Mouse (Mus musculus) liver, embryonic 16.5 days (tissue): Measurements from ENCODE around the gene Inka1. TPM values are rescaled to one million over a fixed set of nuclear protein-coding genes. Genes with fewer than 3 reads are reported as not detected.

Source experiments
- ATAC-seq: fragments of 200-750 bp; cut with Nextera tagmentation; 2 replicates; pipeline ENCODE4 v1.8.0; 2017; ENCODE audit warnings: low read depth, mild to moderate bottlenecking, moderate number of reproducible peaks, moderate library complexity
- H3K27ac ChIP-seq: fragments of 300-500 bp; sonication (generic); 2 replicates; pipeline ENCODE4 v1.5.1; 2014; ENCODE audit warnings: mild to moderate bottlenecking, low read length
- H3K27me3 ChIP-seq: fragments of 300-500 bp; sonication (generic); 2 replicates; pipeline ENCODE4 v1.6.1; 2014; ENCODE audit warnings: low read depth, low read length, mixed read lengths; ENCODE audit not compliant: control insufficient read depth, insufficient read depth
- H3K36me3 ChIP-seq: fragments of 300-500 bp; sonication (generic); 2 replicates; pipeline ENCODE4 v1.6.1; 2014; ENCODE audit warnings: mild to moderate bottlenecking; ENCODE audit not compliant: control insufficient read depth, insufficient read depth
- H3K4me1 ChIP-seq: fragments of 300-500 bp; sonication (generic); 2 replicates; pipeline ENCODE4 v1.6.1; 2014; ENCODE audit warnings: low read depth, low read length, mixed read lengths; ENCODE audit not compliant: control insufficient read depth
- H3K4me2 ChIP-seq: fragments of 300-500 bp; sonication (generic); 2 replicates; pipeline ENCODE4 v1.6.1; 2014; ENCODE audit warnings: low read depth, low read length, mixed read lengths
- H3K4me3 ChIP-seq: fragments of 300-500 bp; sonication (generic); 2 replicates; pipeline ENCODE4 v1.5.1; 2014; ENCODE audit warnings: low read depth, mild to moderate bottlenecking, low read length
- H3K9ac ChIP-seq: fragments of 300-500 bp; sonication (generic); 2 replicates; pipeline ENCODE4 v1.6.1; 2014; ENCODE audit warnings: low read depth, low read length
- H3K9me3 ChIP-seq: fragments of 300-500 bp; sonication (generic); replicated peaks from 2 replicates; pipeline ENCODE4 v1.6.1; 2016; ENCODE audit warnings: low read length; ENCODE audit not compliant: control insufficient read depth
- WGBS: fragments of 180-500 bp; shearing (Covaris S2); extraction: QIAGEN DNeasy Blood & Tissue Kit; methylation state at CpG from one replicate; pipeline ENCODE4 v1.1.7; 2014; ENCODE audit not compliant: insufficient replicate concordance; 5-methylcytosine and 5-hydroxymethylcytosine counted together
- polyA plus RNA-seq: library from polyadenylated mRNA; unstranded; fragments of >200 nt; fragmentation: Nextera tagmentation; extraction: Ambion mirVana; gene quantifications from 2 replicates; pipeline ENCODE4 v1.2.1, GENCODE M21; 2015

Gene Inka1
- polyA plus RNA-seq, 1 experiment from 2014 or later = 46.1 TPM

DNA sequence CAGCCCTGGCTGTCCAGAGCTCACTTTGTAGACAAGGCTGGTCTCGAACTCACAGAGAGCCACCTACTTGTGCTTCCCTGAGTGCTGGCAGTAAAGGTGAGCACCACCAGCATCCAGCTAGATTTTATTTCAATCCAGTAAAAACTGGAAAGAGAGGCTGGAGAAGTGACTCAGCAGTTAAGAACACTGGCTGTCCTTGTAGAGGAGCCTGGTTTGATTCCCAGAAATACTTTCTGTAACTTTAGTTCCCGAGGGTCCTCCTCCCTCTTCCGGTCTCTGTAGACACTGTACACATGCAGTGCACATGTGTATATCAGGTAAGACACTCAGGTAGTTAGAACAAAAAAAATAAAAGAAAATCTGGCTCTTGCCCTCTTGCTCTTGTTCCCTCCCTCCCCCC lies 2.3 kb upstream of the Inka1 start:
- no peaks in the 10 kb centered on the region for H3K9me3 ChIP-seq
- no peak for ATAC-seq
- H3K27me3 ChIP-seq = no peaks in the 10 kb centered on the region
- H3K4me1 ChIP-seq = peaks cover 30% of the 10 kb centered on the region
- WGBS = 61% methylated on average over 3 of the region's 3 CpGs
- no peak overlapping the region for H3K4me3 ChIP-seq
- H3K27ac ChIP-seq = no peak overlapping the region
- H3K4me2 ChIP-seq = no peak overlapping the region
- H3K36me3 ChIP-seq = peaks cover 13% of the 10 kb centered on the region
- no peak overlapping the region for H3K9ac ChIP-seq

DNA sequence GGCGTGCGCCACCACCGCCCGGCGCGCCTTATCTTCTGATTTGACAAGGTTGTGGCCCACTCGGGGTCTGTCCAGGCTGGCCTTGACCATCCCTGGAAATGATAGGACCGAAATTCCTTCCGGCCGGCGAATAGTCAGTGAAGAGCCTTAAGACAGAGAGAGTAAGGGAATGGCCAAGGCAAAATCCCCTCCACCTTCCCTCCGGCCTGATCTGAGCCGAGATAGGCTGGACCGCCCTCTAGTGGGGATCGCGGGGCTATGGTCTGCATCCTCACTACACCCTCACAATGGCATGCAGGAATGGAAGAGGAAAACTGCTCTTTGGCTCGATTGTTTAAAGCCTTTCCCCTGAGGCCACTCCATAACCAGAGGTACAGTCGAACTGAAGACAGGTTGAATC lies 697 bp upstream of the Inka1 start:
- peak; percentile 19 for ATAC-seq
- Histone ChIP-seq H3K4me1 (peaks cover 46% of the 10 kb centered on the region), H3K9ac (peak overlapping the region; percentile 90), H3K27ac (peak overlapping the region; percentile 40; the same call in 1 of the 2 replicates), H3K4me2 (peak overlapping the region; percentile 97), H3K4me3 (peak overlapping the region; percentile 91), H3K36me3 (peaks cover 23% of the 10 kb centered on the region), H3K27me3 (no peaks in the 10 kb centered on the region), H3K9me3 (no peaks in the 10 kb centered on the region)
- 2% methylated on average over 18 of the region's 18 CpGs for WGBS

DNA sequence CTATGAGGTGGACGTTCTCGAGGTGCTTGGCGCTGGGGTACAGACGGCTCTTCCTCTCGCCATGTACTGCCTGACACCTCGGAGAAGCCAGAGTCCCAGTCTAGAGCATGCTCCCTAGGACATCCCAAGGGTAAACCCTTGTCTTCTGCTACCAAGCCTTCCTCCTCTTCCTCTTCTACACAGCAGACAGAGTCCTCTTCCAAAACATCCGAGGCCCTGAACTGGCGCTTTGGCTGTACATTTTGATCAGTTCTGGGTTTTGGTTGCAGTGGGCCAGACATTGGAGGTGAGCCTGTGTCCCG lies 974 bp downstream of the Inka1 start:
- 5% methylated on average over 9 of the region's 9 CpGs for WGBS
- peak overlapping the region; percentile 91 for H3K4me3 ChIP-seq
- peaks cover 39% of the 10 kb centered on the region for H3K36me3 ChIP-seq
- ATAC-seq = no peak
- H3K9ac ChIP-seq = peak overlapping the region; percentile 90
- peak overlapping the region; percentile 96 for H3K27ac ChIP-seq
- peak overlapping the region; percentile 97 for H3K4me2 ChIP-seq
- H3K27me3 ChIP-seq = no peaks in the 10 kb centered on the region
- no peaks in the 10 kb centered on the region for H3K9me3 ChIP-seq
- H3K4me1 ChIP-seq = peaks cover 60% of the 10 kb centered on the region

DNA sequence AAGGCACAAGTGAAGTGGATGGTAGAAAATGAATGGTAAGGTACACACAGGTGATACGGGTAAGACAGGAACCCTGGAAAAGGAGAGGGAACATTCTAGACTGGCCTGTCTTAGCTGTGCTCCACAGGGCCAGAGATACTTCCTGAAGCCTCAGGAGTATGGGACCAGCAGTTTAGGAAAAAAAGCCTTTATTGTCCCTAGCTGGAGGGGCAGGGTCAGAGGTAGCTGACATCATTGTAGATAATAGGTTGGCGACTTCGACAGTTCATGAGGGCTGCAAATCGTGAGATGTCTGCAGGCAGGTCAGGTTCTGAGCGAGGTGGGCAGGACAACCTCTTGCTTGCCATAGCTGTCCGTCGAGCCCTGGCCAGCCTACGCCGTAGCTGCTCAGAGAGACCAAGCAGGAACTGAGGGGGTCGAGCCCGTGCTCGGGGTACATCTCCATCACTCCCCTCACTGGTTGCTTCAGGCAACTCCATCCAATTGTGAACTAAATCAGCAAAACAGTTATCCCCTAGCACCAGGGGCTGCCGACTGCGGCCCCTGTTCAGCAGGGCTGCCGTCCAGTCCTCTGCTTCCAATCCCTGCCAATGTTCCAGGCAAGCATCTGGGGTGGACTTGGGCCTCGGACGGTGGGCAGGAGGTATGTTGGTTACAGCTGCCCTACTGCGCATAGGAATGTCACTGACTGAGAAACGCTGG lies 1.5 kb downstream of the Inka1 start:
- Histone ChIP-seq H3K4me3 (peak overlapping the region; percentile 91), H3K9ac (peak overlapping the region; percentile 90), H3K4me2 (peak overlapping the region; percentile 97), H3K27me3 (no peaks in the 10 kb centered on the region), H3K4me1 (peaks cover 63% of the 10 kb centered on the region), H3K36me3 (peaks cover 44% of the 10 kb centered on the region), H3K27ac (peak overlapping the region; percentile 96), H3K9me3 (no peaks in the 10 kb centered on the region)
- ATAC-seq = no peak
- WGBS = 21% methylated on average over 19 of the region's 19 CpGs

DNA sequence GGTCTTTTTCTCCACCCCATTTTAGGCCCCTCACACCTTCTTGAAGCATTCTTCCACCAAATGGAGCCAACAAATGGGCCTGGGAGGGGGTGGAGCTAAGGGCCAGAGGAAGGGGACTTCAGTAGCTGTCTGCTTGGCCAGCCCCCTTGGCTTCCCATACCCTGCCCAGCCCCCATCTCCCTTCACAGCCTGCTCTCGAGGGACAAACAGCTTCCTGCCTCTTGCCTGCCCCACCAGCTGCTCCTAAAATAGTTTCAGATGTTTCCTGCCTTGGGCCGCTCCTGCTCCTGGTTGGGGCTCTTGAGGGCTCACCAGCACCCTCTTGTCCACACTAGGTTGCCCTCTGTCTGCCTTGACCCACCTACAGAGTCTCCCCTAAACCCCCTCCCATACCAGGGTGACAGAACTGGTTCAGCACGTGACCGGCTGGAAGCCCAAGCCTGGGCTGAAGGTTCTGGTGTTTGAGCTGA lies 2.2 kb downstream of the Inka1 start:
- WGBS = 8% methylated on average over 4 of the region's 4 CpGs
- H3K27ac ChIP-seq = peak overlapping the region; percentile 96
- no peaks in the 10 kb centered on the region for H3K27me3 ChIP-seq
- peak overlapping the region; percentile 97 for H3K4me2 ChIP-seq
- peak overlapping the region; percentile 91 for H3K4me3 ChIP-seq
- no peak for ATAC-seq
- peak overlapping the region; percentile 90 for H3K9ac ChIP-seq
- peaks cover 67% of the 10 kb centered on the region for H3K4me1 ChIP-seq
- peaks cover 52% of the 10 kb centered on the region for H3K36me3 ChIP-seq
- H3K9me3 ChIP-seq = no peaks in the 10 kb centered on the region

DNA sequence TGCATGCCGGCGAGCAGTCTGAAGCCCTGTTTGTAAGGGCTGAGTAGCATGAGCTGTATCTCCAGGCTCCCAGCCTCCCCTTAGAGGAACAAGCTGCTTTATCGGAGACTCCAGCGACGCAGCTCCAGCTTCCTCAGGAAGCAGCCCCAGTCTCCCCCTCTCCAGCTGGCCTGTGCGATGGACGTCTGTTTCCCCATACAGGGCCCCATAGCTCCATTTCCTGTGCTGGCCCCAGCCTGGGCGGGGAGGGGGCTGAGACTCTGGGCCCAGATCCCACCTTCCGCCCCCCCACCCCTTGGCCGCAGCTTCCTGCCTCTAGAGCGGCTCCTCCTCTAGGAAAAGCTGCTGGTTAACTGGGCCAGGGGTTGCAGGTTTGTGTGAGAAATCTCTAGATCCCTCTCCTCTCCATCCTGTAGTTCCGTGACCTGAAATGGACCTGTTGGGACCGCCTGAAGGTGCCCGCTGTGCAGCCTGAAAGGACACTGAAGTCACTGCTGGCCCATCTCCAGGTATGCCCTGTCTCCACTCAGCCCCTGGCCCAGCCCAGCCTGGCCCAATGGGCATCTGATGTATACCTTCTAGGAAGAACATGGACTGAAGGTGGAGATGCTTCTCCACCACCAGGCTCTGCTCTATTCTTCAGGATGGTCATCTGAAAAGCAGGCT lies 2.9 kb downstream of the Inka1 start, which contains the start of gene Gm20661:
Gm20661 (plus strand) TSS at position 378 of the 666 bp plus-strand sequence.
- ATAC-seq = peak; percentile 73
- Histone ChIP-seq H3K4me1 (peaks cover 70% of the 10 kb centered on the region), H3K9ac (peak within 1 kb of the TSS; percentile 90), H3K27ac (peak within 1 kb of the TSS; percentile 96), H3K4me3 (peak within 1 kb of the TSS; percentile 91), H3K4me2 (peak within 1 kb of the TSS; percentile 97), H3K27me3 (no peaks in the 10 kb centered on the region), H3K36me3 (peaks cover 57% of the 10 kb centered on the region), H3K9me3 (no peaks in the 10 kb centered on the region)
- WGBS = 16% methylated on average over 14 of the region's 14 CpGs

DNA sequence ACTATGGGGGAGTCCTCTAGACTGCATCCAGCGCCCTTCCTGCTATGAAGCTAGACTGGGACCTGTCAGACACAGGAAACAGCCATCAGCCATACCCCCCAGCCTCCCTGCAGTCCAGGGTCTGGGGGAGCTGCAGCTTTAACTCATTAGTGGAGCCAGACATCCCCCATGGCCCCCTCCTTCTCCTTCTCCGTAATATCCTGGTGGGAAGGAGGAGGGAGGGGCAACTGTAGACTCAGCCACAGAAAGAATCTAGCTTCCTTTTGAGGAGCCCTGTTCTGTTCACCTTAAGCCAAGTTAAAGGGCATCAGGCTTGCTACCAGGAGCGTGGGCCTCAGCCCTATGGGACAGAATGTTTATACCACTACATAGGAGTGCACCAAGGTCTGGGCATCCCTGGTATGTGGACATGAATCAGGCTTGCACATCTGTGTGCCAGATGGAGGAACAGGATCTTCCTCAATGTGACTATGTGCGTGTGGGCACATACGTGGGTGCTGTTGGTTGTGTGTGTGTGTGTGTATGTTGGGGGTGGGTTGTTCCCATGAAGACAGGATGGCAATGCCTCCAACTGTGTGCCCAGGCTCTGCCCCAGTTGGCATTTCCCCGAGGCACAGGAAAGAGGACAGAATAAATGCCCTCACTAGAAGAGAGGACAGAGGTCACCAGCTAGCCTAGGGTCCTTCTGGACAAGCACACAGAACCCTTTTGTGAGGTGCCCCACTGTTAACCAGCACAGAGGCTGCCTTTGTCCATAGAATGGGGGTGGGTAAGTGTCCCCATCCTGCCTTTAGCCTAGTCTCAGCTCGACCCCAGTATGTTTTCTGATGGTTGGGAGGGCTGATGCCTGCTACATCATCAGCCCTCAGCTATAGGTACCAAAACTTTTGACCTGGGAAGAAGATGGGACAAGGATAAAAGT lies 3.7 kb downstream of the Inka1 start:
- WGBS = 33% methylated on average over 7 of the region's 7 CpGs
- Histone ChIP-seq H3K4me2 (peak overlapping the region; percentile 97), H3K9me3 (no peaks in the 10 kb centered on the region), H3K4me1 (peaks cover 79% of the 10 kb centered on the region), H3K36me3 (peaks cover 64% of the 10 kb centered on the region), H3K4me3 (peak overlapping the region; percentile 91), H3K27ac (peak overlapping the region; percentile 96), H3K9ac (peak overlapping the region; percentile 90), H3K27me3 (no peaks in the 10 kb centered on the region)
- no peak for ATAC-seq

DNA sequence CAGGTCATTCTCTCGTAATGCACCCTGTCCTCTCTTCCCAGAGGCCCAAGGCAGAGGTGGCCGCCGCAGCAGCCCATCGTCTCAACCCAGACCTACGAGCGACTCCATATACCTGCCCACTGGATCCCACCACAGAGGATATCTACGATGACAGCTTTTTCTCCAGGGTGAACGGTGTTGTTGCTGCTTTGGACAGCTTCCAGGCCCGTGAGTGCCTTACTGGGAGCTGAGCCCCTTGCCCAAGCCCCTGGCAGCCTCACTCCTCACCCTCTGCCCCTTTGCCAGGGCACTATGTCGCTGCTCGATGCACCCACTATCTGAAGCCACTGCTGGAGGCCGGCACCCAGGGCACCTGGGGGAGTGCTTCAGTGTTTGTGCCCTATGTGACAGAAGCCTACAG lies 6.9 kb downstream of the Inka1 start:
- H3K4me2 ChIP-seq = no peak overlapping the region
- H3K36me3 ChIP-seq = peaks cover 57% of the 10 kb centered on the region
- no peak overlapping the region; the same call in 1 of the 2 replicates for H3K27ac ChIP-seq
- H3K4me3 ChIP-seq = no peak overlapping the region
- no peaks in the 10 kb centered on the region for H3K9me3 ChIP-seq
- peaks cover 82% of the 10 kb centered on the region for H3K4me1 ChIP-seq
- H3K9ac ChIP-seq = no peak overlapping the region
- no peaks in the 10 kb centered on the region for H3K27me3 ChIP-seq
- ATAC-seq = no peak
- WGBS = 87% methylated on average over 12 of the region's 12 CpGs
